Mouse (Mus musculus) lung, adult 2 months (tissue): ENCODE results near the gene Olfm2. TPM values are rescaled to one million over a fixed set of nuclear protein-coding genes. Genes with fewer than 3 reads are reported as not detected.

Experiments used
- DNase-seq: peaks from one replicate; pipeline ENCODE4 v3.0.0; 2022
- H3K4me1 ChIP-seq: fragments of 200-500 bp; 2 replicates; pipeline ENCODE4 v1.6.1; 2011; ENCODE audit warnings: low read length; ENCODE audit not compliant: control insufficient read depth, insufficient read depth
- H3K4me3 ChIP-seq: fragments of 200-500 bp; replicated peaks from 2 replicates; pipeline ENCODE3; 2011; ENCODE audit warnings: low read depth, mild to moderate bottlenecking, control low read depth, low read length; ENCODE audit errors: extremely low read depth
- CTCF ChIP-seq: fragments of 200-500 bp; IDR thresholded peaks from 2 replicates; pipeline ENCODE4 v1.5.1; 2011; ENCODE audit warnings: mild to moderate bottlenecking, low read length, control low read depth; ENCODE audit not compliant: insufficient read depth
- POLR2A ChIP-seq: fragments of 200-500 bp; IDR thresholded peaks from 2 replicates; pipeline ENCODE4 v1.6.1; 2011; ENCODE audit warnings: low read depth, mild to moderate bottlenecking, control low read depth, low read length, borderline replicate concordance; ENCODE audit errors: extremely low read depth
- WGBS: fragments of 180-500 bp; shearing (Covaris S2); methylation state at CpG from one replicate; pipeline ENCODE4 v1.1.7; 2018; 5-methylcytosine and 5-hydroxymethylcytosine counted together
- polyA plus RNA-seq: library from polyadenylated mRNA; depleted of rRNA; stranded (reverse); fragments of >200 nt; gene quantifications from 2 replicates; pipeline ENCODE4 v1.2.3, GENCODE M21; 2012

Gene Olfm2
- polyA plus RNA-seq, 1 experiment: 15.2 TPM

DNA sequence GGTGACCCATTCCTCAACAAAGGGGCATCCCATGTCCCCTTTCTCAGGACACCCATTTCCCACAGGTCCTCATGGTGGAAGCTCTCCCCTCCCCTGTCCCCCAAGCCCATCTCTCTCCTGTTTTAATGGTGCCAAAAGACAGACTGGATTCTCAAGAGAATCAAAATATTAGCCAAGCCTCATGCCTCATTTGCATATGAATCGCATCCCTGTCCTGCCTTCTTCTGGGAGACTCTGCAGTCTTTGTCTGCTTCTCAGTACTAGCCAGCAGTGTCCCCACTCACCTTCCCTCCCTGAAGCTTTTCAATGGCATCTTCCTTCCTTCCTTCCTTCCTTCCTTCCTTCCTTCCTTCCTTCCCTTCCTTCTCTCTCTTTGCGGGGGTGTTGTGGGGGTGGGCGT, 1.5 kb upstream of the Olfm2 start:
- no peaks in the 10 kb centered on the region for H3K4me1 ChIP-seq
- WGBS: 8% methylated on average over 3 of the region's 3 CpGs

GRCm38 (mm10) chr9:20745129-20745966, 801 bp downstream of the Olfm2 start:
- WGBS: 9% methylated on average over 17 of the region's 17 CpGs
- no peak for DNase-seq
- TF ChIP-seq POLR2A: no peak
- no peak for TF ChIP-seq CTCF
- Histone ChIP-seq H3K4me3 (no peak overlapping the region), H3K4me1 (no peaks in the 10 kb centered on the region)

More for the DNA sequence above, 1.5 kb upstream of the Olfm2 start:
- TF ChIP-seq POLR2A: no peak
- DNase-seq: no peak
- H3K4me3 ChIP-seq: no peak overlapping the region

DNA sequence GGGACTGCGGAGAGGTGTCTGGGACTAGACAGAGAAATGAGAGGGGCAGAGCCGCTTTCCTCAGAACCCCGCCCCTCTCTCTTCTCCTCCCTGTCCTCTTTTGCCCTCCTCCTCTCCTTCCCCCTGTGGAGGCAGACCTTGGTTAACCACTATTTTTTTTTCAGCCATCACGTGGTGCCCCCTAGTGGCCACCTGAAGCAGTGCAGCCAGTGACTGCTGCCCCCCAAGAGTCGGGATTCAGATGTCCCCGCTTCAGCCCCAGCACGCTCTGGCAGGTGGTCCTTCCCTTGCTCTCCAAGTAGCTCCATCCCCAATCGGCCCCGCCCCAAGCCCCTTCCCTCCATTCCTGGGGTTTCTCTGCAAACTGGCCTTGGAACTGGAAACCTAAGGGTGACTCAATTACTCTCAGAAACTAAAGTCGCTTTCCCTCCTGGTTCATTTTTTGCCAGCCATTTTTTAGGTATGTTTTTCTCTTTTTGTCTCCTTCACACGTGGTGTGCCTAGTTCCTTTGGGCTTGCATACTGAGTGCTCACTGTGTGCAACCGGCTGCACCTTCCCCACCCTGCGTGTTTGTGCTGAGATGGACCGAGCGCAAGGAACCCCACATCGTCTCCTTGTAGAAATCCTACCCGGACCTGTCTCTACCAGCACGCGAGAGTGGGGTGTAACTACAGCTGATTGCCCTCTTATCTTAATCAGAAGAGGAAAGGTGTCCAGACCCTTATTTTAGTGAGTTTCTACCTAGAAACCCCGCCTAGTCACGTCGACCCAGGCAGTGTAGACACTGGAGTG, 2.0 kb downstream of the Olfm2 start:
- TF ChIP-seq POLR2A: no peak
- peak; percentile 51 for TF ChIP-seq CTCF
- 15% methylated on average over 22 of the region's 22 CpGs for WGBS
- no peak for DNase-seq
- H3K4me1 ChIP-seq: no peaks in the 10 kb centered on the region
- H3K4me3 ChIP-seq: no peak overlapping the region

DNA sequence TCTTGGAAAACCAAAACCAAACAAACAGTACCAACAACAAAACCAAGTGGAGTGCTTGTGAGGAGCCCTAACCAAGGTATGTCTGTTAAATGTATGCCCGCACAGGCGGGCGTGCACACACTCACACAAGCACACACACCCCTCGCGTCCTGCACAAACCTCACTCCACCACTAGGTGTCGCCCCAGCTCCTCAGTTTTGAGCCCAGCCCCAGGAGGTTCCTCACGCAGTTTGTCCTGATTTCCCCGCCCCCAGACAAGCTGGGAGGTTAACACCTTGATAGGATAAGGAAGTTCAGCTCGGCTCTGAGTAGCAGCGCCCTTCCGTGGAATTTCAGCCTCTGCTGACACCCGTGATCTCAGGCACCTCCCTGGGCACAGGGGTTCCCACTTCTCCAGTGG, 5.7 kb downstream of the Olfm2 start:
- 1% methylated on average over 12 of the region's 12 CpGs for WGBS
- no peaks in the 10 kb centered on the region for H3K4me1 ChIP-seq
- no peak for TF ChIP-seq POLR2A
- TF ChIP-seq CTCF: peak; percentile 90
- DNase-seq: peak; percentile 82
- H3K4me3 ChIP-seq: no peak overlapping the region

GRCm38 (mm10) chr9:20738251-20738999, 7.7 kb downstream of the Olfm2 start:
- no peak overlapping the region for H3K4me3 ChIP-seq
- no peak for DNase-seq
- 40% methylated on average over 8 of the region's 8 CpGs for WGBS
- TF ChIP-seq CTCF (peak; percentile 51; the same call in 1 of the 2 replicates), POLR2A (no peak)
- no peaks in the 10 kb centered on the region for H3K4me1 ChIP-seq

GRCm38 (mm10) chr9:20737227-20737626, 8.9 kb downstream of the Olfm2 start:
- no peak for DNase-seq
- WGBS: 87% methylated on average over 2 of the region's 2 CpGs
- H3K4me3 ChIP-seq: no peak overlapping the region
- no peaks in the 10 kb centered on the region for H3K4me1 ChIP-seq
- no peak for TF ChIP-seq POLR2A
- TF ChIP-seq CTCF: no peak

DNA sequence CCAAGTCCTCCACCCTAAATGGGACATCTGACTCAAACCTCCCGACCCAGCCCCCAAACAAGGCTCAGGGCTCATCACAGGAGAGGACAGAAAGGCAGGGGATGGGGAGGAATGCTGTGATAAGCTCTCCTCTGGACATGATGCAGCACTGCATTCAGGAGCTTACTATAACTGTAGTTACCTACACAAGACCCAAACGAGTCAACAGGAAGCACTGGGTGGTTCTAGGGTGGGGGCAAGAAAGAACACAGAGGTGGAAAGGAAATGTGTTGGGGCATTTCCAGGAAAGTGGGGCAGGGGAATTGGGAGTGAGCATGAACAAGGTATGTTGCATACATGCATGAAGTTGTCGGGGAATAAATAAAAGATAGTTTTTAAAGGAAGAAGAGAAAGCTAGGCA, 11.5 kb downstream of the Olfm2 start:
- Histone ChIP-seq H3K4me1 (no peaks in the 10 kb centered on the region), H3K4me3 (no peak overlapping the region)
- 55% methylated on average over 3 of the region's 3 CpGs for WGBS
- TF ChIP-seq CTCF: no peak
- no peak for TF ChIP-seq POLR2A
- DNase-seq: no peak

- WGBS: 55% methylated on average over 4 of the region's 4 CpGs
- TF ChIP-seq CTCF (no peak), POLR2A (no peak)
- Histone ChIP-seq H3K4me3 (no peak overlapping the region), H3K4me1 (no peaks in the 10 kb centered on the region; the same call in 1 of the 2 replicates)
- DNase-seq: no peak
Measured at GRCm38 (mm10) chr9:20731797-20732196, 14.4 kb downstream of the Olfm2 start.

- 28% methylated on average over 6 of the region's 6 CpGs for WGBS
- no peak for TF ChIP-seq POLR2A
- TF ChIP-seq CTCF: no peak
- Histone ChIP-seq H3K4me1 (peaks cover 3% of the 10 kb centered on the region; the same call in 1 of the 2 replicates), H3K4me3 (no peak overlapping the region)
- no peak for DNase-seq
Measured at GRCm38 (mm10) chr9:20729451-20729850, 16.7 kb downstream of the Olfm2 start.
